Mouse (Mus musculus) brown adipose tissue, adult 24 weeks (tissue): ENCODE results near the gene Smad1. TPM values are rescaled to one million over a fixed set of nuclear protein-coding genes. Genes with fewer than 3 reads are reported as not detected.

Experiments used
- H3K27ac ChIP-seq: fragments of 200-500 bp; replicated peaks from 2 replicates; pipeline ENCODE4 v1.5.1; 2012; ENCODE audit warnings: low read depth, mild to moderate bottlenecking, low read length
- H3K4me1 ChIP-seq: fragments of 200-500 bp; 2 replicates; pipeline ENCODE4 v1.6.1; 2012; ENCODE audit warnings: low read length, mixed read lengths; ENCODE audit not compliant: control insufficient read depth, insufficient read depth, insufficient read length
- H3K4me3 ChIP-seq: fragments of 200-500 bp; 2 replicates; pipeline ENCODE4 v1.5.1; 2012; ENCODE audit warnings: low read depth, mild to moderate bottlenecking, low read length, moderate library complexity; ENCODE audit not compliant: insufficient read depth
- polyA plus RNA-seq: library from polyadenylated mRNA; stranded (reverse); fragments of >200 nt; gene quantifications from 2 replicates; pipeline ENCODE4 v1.2.4, GENCODE M21; 2012; ENCODE audit not compliant: missing spikeins, insufficient read depth, insufficient read length

Smad1 gene
- polyA plus RNA-seq, 1 experiment, result 6.3 TPM

- Histone ChIP-seq H3K27ac (no peak overlapping the region; the same call in 1 of the 2 replicates), H3K4me3 (peak overlapping the region; percentile 21; the same call in 1 of the 2 replicates), H3K4me1 (peaks cover 25% of the 10 kb centered on the region; the same call in 1 of the 2 replicates)
These were observed 6.7 kb downstream of the Smad1 start for GRCm38 (mm10) chr8:79392649-79393048.

GRCm38 (mm10) chr8:79391454-79391853 lies 7.9 kb downstream of the Smad1 start:
- Histone ChIP-seq H3K27ac (no peak overlapping the region; the same call in 1 of the 2 replicates), H3K4me1 (peaks cover 29% of the 10 kb centered on the region), H3K4me3 (no peak overlapping the region)

GRCm38 (mm10) chr8:79389074-79389786 lies 10.1 kb downstream of the Smad1 start:
- Histone ChIP-seq H3K4me1 (peaks cover 34% of the 10 kb centered on the region), H3K4me3 (peak overlapping the region; percentile 46), H3K27ac (peak overlapping the region; percentile 62)

- Histone ChIP-seq H3K27ac (no peak overlapping the region), H3K4me1 (peaks cover 36% of the 10 kb centered on the region), H3K4me3 (no peak overlapping the region)
These were observed 12.5 kb downstream of the Smad1 start for GRCm38 (mm10) chr8:79386831-79387230.

GRCm38 (mm10) chr8:79386358-79386757 lies 13.0 kb downstream of the Smad1 start:
- no peak overlapping the region for H3K27ac ChIP-seq
- H3K4me3 ChIP-seq, result no peak overlapping the region
- peaks cover 40% of the 10 kb centered on the region for H3K4me1 ChIP-seq

- Histone ChIP-seq H3K27ac (peak overlapping the region; percentile 48), H3K4me3 (peak overlapping the region; percentile 27), H3K4me1 (peaks cover 45% of the 10 kb centered on the region)
These were observed 14.7 kb downstream of the Smad1 start for GRCm38 (mm10) chr8:79384276-79385271.

GRCm38 (mm10) chr8:79382857-79383262 lies 16.5 kb downstream of the Smad1 start:
- H3K4me1 ChIP-seq, result peaks cover 38% of the 10 kb centered on the region
- H3K4me3 ChIP-seq, result peak overlapping the region; percentile 44
- H3K27ac ChIP-seq, result peak overlapping the region; percentile 78

GRCm38 (mm10) chr8:79381771-79382170 lies 17.5 kb downstream of the Smad1 start:
- peak overlapping the region; percentile 76 for H3K27ac ChIP-seq
- peaks cover 34% of the 10 kb centered on the region for H3K4me1 ChIP-seq
- H3K4me3 ChIP-seq, result no peak overlapping the region

GRCm38 (mm10) chr8:79380386-79380785 lies 18.9 kb downstream of the Smad1 start:
- H3K4me1 ChIP-seq, result peaks cover 34% of the 10 kb centered on the region
- peak overlapping the region; percentile 76; the same call in 1 of the 2 replicates for H3K27ac ChIP-seq
- H3K4me3 ChIP-seq, result no peak overlapping the region

- H3K4me3 ChIP-seq, result no peak overlapping the region
- H3K4me1 ChIP-seq, result peaks cover 35% of the 10 kb centered on the region
- peak overlapping the region; percentile 76; the same call in 1 of the 2 replicates for H3K27ac ChIP-seq
These were observed 19.3 kb downstream of the Smad1 start for GRCm38 (mm10) chr8:79379971-79380370.

- Histone ChIP-seq H3K4me1 (peaks cover 48% of the 10 kb centered on the region), H3K4me3 (no peak overlapping the region), H3K27ac (no peak overlapping the region)
These were observed 22.7 kb downstream of the Smad1 start for GRCm38 (mm10) chr8:79376648-79377047.

- peak overlapping the region; percentile 29; the same call in 1 of the 2 replicates for H3K27ac ChIP-seq
- no peak overlapping the region for H3K4me3 ChIP-seq
- H3K4me1 ChIP-seq, result peaks cover 44% of the 10 kb centered on the region
These were observed 23.6 kb downstream of the Smad1 start for GRCm38 (mm10) chr8:79375775-79376123.

GRCm38 (mm10) chr8:79375074-79375774 lies 24.1 kb downstream of the Smad1 start:
- peak overlapping the region; percentile 74 for H3K27ac ChIP-seq
- H3K4me1 ChIP-seq, result peaks cover 42% of the 10 kb centered on the region
- H3K4me3 ChIP-seq, result peak overlapping the region; percentile 28; the same call in 1 of the 2 replicates

- 0 out of 2 replicates have a peak overlapping the region, but pooled peaks have one; percentile 9 for H3K4me3 ChIP-seq
- H3K27ac ChIP-seq, result peak overlapping the region; percentile 74
These were observed 24.9 kb downstream of the Smad1 start for GRCm38 (mm10) chr8:79374410-79374809.

More at GRCm38 (mm10) chr8:79374410-79374809, 24.9 kb downstream of the Smad1 start:
- peaks cover 42% of the 10 kb centered on the region for H3K4me1 ChIP-seq
